Mouse (Mus musculus) CH12.LX (cell line): ENCODE data around the gene Pmf1. TPM values are rescaled to one million over a fixed set of nuclear protein-coding genes. Genes with fewer than 3 reads are reported as not detected.

Experiments used
- polyA plus RNA-seq: library from polyadenylated mRNA; unstranded; fragments of >175 nt; gene quantifications from 2 replicates; pipeline ENCODE4 v1.2.1, GENCODE M21; 2012; ENCODE audit warnings: low read depth; ENCODE audit not compliant: insufficient read length
- total RNA-seq, 2 experiments: library from RNA; depleted of rRNA; stranded (reverse); fragments of 300-350 nt in 1 of 2; fragments of >200 nt in 1 of 2; gene quantifications; 2 replicates each; pipeline ENCODE4 v1.2.3; 2012 to 2014

Gene Pmf1
- total and polyA plus RNA-seq, 3 experiments = 99.9 to 144 (median 104) TPM

Other genes starting within 250 kb of the Pmf1 start
Only the 20 nearest of the 21 such genes appear.
- 0.08 TPM in 1 of 2 replicates, not detected in the other for gene Rhbg, start 155.6 kb downstream of the Pmf1 start, total RNA-seq (2012; rRNA removed)
- not detected in 2 replicates for gene Rhbg, start 155.6 kb downstream of the Pmf1 start, total RNA-seq (2014; rRNA removed)
- not detected in 2 replicates for gene Rhbg, start 155.6 kb downstream of the Pmf1 start, polyA plus RNA-seq
- 0.08 TPM in 1 of 2 replicates, not detected in the other for gene Gm38392, start 123.1 kb downstream of the Pmf1 start, total RNA-seq (2012; rRNA removed)
- gene Gm38392, start 123.1 kb downstream of the Pmf1 start, total RNA-seq (2014; rRNA removed) = not detected in 2 replicates
- gene Gm38392, start 123.1 kb downstream of the Pmf1 start, polyA plus RNA-seq = not detected in 2 replicates
- 9.3 and 9.5 TPM in 2 replicates for gene Tsacc, start 113.3 kb downstream of the Pmf1 start, total RNA-seq (2012; rRNA removed)
- gene Tsacc, start 113.3 kb downstream of the Pmf1 start, total RNA-seq (2014; rRNA removed) = 4.4 and 6.7 TPM in 2 replicates
- gene Tsacc, start 113.3 kb downstream of the Pmf1 start, polyA plus RNA-seq = 9.1 and 11.3 TPM in 2 replicates
- gene Cct3, start 113.2 kb downstream of the Pmf1 start, total RNA-seq (2012; rRNA removed) = 755 and 1,009 TPM in 2 replicates
- 742 and 817 TPM in 2 replicates for gene Cct3, start 113.2 kb downstream of the Pmf1 start, total RNA-seq (2014; rRNA removed)
- gene Cct3, start 113.2 kb downstream of the Pmf1 start, polyA plus RNA-seq = 546 and 579 TPM in 2 replicates
- 67.4 and 75.6 TPM in 2 replicates for gene Glmp, start 85.3 kb downstream of the Pmf1 start, total RNA-seq (2012; rRNA removed)
- gene Glmp, start 85.3 kb downstream of the Pmf1 start, total RNA-seq (2014; rRNA removed) = 37.8 and 42.7 TPM in 2 replicates
- 134 and 163 TPM in 2 replicates for gene Glmp, start 85.3 kb downstream of the Pmf1 start, polyA plus RNA-seq
- gene Tmem79, start 74.2 kb downstream of the Pmf1 start, total RNA-seq (2012; rRNA removed) = 3.2 and 3.4 TPM in 2 replicates
- gene Tmem79, start 74.2 kb downstream of the Pmf1 start, total RNA-seq (2014; rRNA removed) = 1.0 and 1.6 TPM in 2 replicates
- 3.5 and 3.7 TPM in 2 replicates for gene Tmem79, start 74.2 kb downstream of the Pmf1 start, polyA plus RNA-seq
- gene Smg5, start 74.1 kb downstream of the Pmf1 start, total RNA-seq (2012; rRNA removed) = 58.3 and 65.9 TPM in 2 replicates
- gene Smg5, start 74.1 kb downstream of the Pmf1 start, total RNA-seq (2014; rRNA removed) = 43.7 and 44.8 TPM in 2 replicates
- gene Smg5, start 74.1 kb downstream of the Pmf1 start, polyA plus RNA-seq = 77.0 and 81.6 TPM in 2 replicates
- 0.08 and 0.13 TPM in 2 replicates for gene Paqr6, start 45.7 kb downstream of the Pmf1 start, total RNA-seq (2012; rRNA removed)
- not detected in 2 replicates for gene Paqr6, start 45.7 kb downstream of the Pmf1 start, total RNA-seq (2014; rRNA removed)
- 0.21 and 0.42 TPM in 2 replicates for gene Paqr6, start 45.7 kb downstream of the Pmf1 start, polyA plus RNA-seq
- gene Bglap3, start 37.6 kb downstream of the Pmf1 start, total RNA-seq (2012; rRNA removed) = 0.59 and 1.0 TPM in 2 replicates
- gene Bglap3, start 37.6 kb downstream of the Pmf1 start, total RNA-seq (2014; rRNA removed) = 1.7 and 2.7 TPM in 2 replicates
- 2.0 and 2.1 TPM in 2 replicates for gene Bglap3, start 37.6 kb downstream of the Pmf1 start, polyA plus RNA-seq
- gene Bglap2, start 31.6 kb downstream of the Pmf1 start, total RNA-seq (2012; rRNA removed) = not detected in 2 replicates
- not detected in 2 replicates for gene Bglap2, start 31.6 kb downstream of the Pmf1 start, total RNA-seq (2014; rRNA removed)
- not detected in 2 replicates for gene Bglap2, start 31.6 kb downstream of the Pmf1 start, polyA plus RNA-seq
- gene Bglap, start 25.9 kb downstream of the Pmf1 start, total RNA-seq (2012; rRNA removed) = not detected in 2 replicates
- gene Bglap, start 25.9 kb downstream of the Pmf1 start, total RNA-seq (2014; rRNA removed) = not detected in 2 replicates
- gene Bglap, start 25.9 kb downstream of the Pmf1 start, polyA plus RNA-seq = not detected in 2 replicates
- gene Slc25a44, start 14.8 kb upstream of the Pmf1 start, total RNA-seq (2012; rRNA removed) = 8.9 and 11.5 TPM in 2 replicates
- 12.9 and 13.2 TPM in 2 replicates for gene Slc25a44, start 14.8 kb upstream of the Pmf1 start, total RNA-seq (2014; rRNA removed)
- gene Slc25a44, start 14.8 kb upstream of the Pmf1 start, polyA plus RNA-seq = 15.9 and 17.5 TPM in 2 replicates
- 4.5 and 4.7 TPM in 2 replicates for gene Sema4a, start 50.9 kb upstream of the Pmf1 start, total RNA-seq (2012; rRNA removed)
- gene Sema4a, start 50.9 kb upstream of the Pmf1 start, total RNA-seq (2014; rRNA removed) = 2.3 and 3.5 TPM in 2 replicates
- 7.1 and 7.9 TPM in 2 replicates for gene Sema4a, start 50.9 kb upstream of the Pmf1 start, polyA plus RNA-seq
- 60.7 and 67.7 TPM in 2 replicates for gene Lmna, start 99.6 kb upstream of the Pmf1 start, total RNA-seq (2012; rRNA removed)
- gene Lmna, start 99.6 kb upstream of the Pmf1 start, total RNA-seq (2014; rRNA removed) = 16.1 and 19.8 TPM in 2 replicates
- 17.2 and 21.5 TPM in 2 replicates for gene Lmna, start 99.6 kb upstream of the Pmf1 start, polyA plus RNA-seq
- 3.4 and 4.9 TPM in 2 replicates for gene Mex3a, start 122.1 kb upstream of the Pmf1 start, total RNA-seq (2012; rRNA removed)
- 0.86 and 1.1 TPM in 2 replicates for gene Mex3a, start 122.1 kb upstream of the Pmf1 start, total RNA-seq (2014; rRNA removed)
- 2.0 and 2.5 TPM in 2 replicates for gene Mex3a, start 122.1 kb upstream of the Pmf1 start, polyA plus RNA-seq
- 4.1 and 7.1 TPM in 2 replicates for gene Rab25, start 138.0 kb upstream of the Pmf1 start, total RNA-seq (2012; rRNA removed)
- gene Rab25, start 138.0 kb upstream of the Pmf1 start, total RNA-seq (2014; rRNA removed) = 0.76 and 0.79 TPM in 2 replicates
- gene Rab25, start 138.0 kb upstream of the Pmf1 start, polyA plus RNA-seq = 1.8 and 2.0 TPM in 2 replicates
- 73.2 and 96.6 TPM in 2 replicates for gene Lamtor2, start 142.7 kb upstream of the Pmf1 start, total RNA-seq (2012; rRNA removed)
- 42.3 and 44.0 TPM in 2 replicates for gene Lamtor2, start 142.7 kb upstream of the Pmf1 start, total RNA-seq (2014; rRNA removed)
- gene Lamtor2, start 142.7 kb upstream of the Pmf1 start, polyA plus RNA-seq = 56.0 and 83.9 TPM in 2 replicates
- gene Ubqln4, start 143.4 kb upstream of the Pmf1 start, total RNA-seq (2012; rRNA removed) = 39.6 and 47.3 TPM in 2 replicates
- gene Ubqln4, start 143.4 kb upstream of the Pmf1 start, total RNA-seq (2014; rRNA removed) = 22.4 and 22.8 TPM in 2 replicates
- gene Ubqln4, start 143.4 kb upstream of the Pmf1 start, polyA plus RNA-seq = 55.7 and 62.2 TPM in 2 replicates
- 364 and 435 TPM in 2 replicates for gene Ssr2, start 165.5 kb upstream of the Pmf1 start, total RNA-seq (2012; rRNA removed)
- gene Ssr2, start 165.5 kb upstream of the Pmf1 start, total RNA-seq (2014; rRNA removed) = 325 and 377 TPM in 2 replicates
- 307 and 346 TPM in 2 replicates for gene Ssr2, start 165.5 kb upstream of the Pmf1 start, polyA plus RNA-seq
- gene Arhgef2, start 195.6 kb upstream of the Pmf1 start, total RNA-seq (2012; rRNA removed) = 40.0 and 43.9 TPM in 2 replicates
- gene Arhgef2, start 195.6 kb upstream of the Pmf1 start, total RNA-seq (2014; rRNA removed) = 15.0 and 18.5 TPM in 2 replicates
- gene Arhgef2, start 195.6 kb upstream of the Pmf1 start, polyA plus RNA-seq = 31.4 and 43.1 TPM in 2 replicates